Mouse (Mus musculus) ovary, postnatal 36 days (tissue): ENCODE data around the gene Ccdc88c.

Source experiments
- DNase-seq: peaks from one replicate; pipeline ENCODE4 v3.0.0; 2022; ENCODE audit warnings: low spot score, mixed read lengths

The Ccdc88c gene

DNA sequence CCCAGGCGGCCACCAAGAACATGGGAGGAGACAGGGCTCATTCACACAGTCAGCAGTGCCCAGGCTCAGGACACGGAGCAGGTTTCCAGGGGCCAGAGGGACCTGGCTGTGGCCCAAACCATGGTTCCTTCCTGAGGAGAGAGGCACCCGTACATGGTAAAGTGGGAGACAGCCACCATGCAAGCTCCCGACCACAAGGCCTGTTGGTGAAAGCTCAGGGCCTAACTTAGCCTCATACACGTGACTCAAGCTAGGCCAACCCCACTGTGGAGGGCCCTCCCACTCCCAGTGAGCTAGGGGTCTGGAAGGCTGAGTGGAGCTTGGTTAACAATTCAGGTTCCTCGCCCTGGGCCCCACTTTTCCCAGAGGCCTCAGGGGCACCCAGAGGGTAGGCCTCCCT lies 150.9 kb downstream of the Ccdc88c start:
- no peak for DNase-seq

GRCm38 (mm10) chr12:100875960-100876359 lies 152.9 kb downstream of the Ccdc88c start:
- DNase-seq: no peak

- DNase-seq: no peak
These were observed 153.3 kb downstream of the Ccdc88c start for GRCm38 (mm10) chr12:100875553-100875952.

- no peak for DNase-seq
These were observed 155.2 kb downstream of the Ccdc88c start for GRCm38 (mm10) chr12:100873612-100874011.

DNA sequence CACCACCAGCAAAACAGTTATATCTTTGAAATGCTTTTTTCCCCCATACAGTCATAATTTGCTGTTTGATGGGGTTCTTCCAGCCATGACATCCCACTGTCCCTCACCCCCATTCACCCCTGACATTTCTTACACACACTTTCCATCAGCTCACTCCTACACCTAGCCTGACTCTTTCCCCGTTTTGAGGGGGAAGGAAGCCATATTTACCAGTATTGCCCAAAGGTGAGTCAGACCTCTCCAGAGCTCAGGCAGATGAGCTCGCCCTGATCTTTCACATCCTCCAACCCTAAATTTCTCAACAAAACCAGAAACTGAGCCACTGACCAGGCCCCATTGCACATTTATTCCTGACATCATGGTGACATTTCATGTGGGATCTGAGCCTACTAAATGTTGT lies 157.0 kb downstream of the Ccdc88c start:
- no peak for DNase-seq

- DNase-seq: no peak
These were observed 157.6 kb downstream of the Ccdc88c start for GRCm38 (mm10) chr12:100871234-100871633.

GRCm38 (mm10) chr12:100868049-100868622 lies 160.7 kb downstream of the Ccdc88c start:
- DNase-seq: no peak

GRCm38 (mm10) chr12:100867097-100867496 lies 161.8 kb downstream of the Ccdc88c start:
- no peak for DNase-seq

DNA sequence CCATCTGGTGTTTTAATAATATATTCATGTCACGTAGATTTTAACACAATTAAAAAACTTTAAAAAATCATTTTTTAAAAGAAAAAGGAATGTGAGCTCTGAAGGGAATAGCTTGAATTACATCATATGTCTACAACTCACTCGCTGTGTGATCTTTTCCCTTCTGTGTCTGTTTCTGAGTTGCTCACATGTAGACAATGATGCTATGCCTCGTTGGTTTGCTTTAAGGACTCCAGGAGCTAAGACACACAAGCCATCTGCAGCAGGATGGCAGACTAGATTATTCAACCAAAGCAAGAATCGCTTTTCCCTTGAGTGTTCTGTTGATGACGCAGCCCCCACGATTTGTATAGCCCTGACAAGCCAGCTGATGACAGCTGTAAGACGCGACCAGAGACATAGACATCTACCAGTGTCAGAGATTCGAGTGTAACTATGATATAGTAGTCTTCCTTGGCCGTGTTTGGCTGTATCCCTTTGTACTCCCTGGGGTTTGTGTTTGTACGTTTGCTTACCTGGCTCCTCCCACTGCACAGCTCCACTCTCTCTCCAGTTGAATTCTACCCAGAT lies 163.3 kb downstream of the Ccdc88c start:
- DNase-seq: no peak

GRCm38 (mm10) chr12:100865072-100865471 lies 163.8 kb downstream of the Ccdc88c start:
- DNase-seq: no peak

- DNase-seq: no peak
These were observed 165.9 kb downstream of the Ccdc88c start for GRCm38 (mm10) chr12:100862856-100863446.

DNA sequence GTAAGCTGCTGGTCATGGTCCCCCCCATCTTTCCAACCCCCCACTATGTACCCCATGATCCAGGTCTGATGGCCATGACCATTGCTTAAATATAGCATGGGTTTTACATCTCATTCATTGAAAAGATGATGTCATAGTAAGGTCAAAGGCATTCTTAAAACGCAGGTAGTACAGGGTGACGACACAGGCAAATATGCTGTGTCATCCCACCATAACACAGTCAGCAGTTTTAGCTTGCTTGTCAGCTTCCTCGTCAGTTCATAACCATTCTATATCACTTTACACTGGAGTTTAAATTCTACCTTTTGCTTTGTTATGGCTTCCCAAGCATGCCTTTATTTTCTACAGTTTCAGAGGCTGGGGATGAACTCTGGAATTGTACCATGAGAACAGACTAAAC lies 166.6 kb downstream of the Ccdc88c start:
- no peak for DNase-seq
